Mouse (Mus musculus) cerebellum, postnatal 36 days (tissue): ENCODE data around the gene Exoc4.

Source experiments
- DNase-seq, 2 experiments: peaks; one replicate each; pipeline ENCODE4 v3.0.0; 2021 to 2022; ENCODE audit warnings: mixed read lengths in 2 of 2

The Exoc4 gene

DNA sequence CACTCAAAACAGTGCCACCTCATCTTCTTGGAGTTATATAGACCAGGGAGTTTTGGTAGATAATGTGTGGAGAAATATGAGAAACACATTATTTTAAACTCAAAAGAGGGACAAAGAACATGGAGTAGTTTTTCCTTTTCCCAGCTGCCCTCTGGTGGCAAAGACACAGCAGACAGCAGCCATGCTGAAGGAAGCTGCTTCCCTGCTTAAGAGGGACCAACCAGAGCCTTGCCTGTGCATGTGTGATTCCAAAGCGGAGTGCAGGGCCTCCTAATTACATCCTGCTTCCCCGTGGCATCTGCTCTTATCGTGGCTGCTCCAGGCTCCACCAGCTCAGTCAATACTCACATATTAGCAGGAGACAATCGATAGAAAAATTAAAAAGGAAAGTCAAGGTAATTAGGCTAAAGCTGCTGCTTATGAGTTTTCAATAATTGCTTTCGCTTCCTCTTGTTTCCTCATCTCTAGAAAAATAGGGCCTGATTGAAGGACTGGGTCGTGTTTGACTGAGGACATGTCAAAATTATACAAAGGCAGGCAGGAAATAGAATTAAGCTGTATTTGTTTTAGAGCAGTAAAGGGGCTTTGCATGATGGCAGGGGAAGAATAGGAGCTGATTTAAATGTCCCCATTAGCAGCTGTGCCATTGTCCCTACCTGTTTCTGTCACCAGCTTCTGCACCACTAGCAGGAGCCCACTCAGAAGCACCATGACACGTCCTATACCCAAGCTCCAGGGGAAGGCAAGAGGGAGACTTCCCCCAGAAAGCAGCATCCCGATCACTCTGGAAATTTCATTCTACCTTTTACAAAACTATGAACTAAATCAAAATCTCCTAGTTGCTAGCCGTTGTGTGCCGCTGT lies 433.1 kb downstream of the Exoc4 start:
- peak; percentile 41 to 51 for DNase-seq

DNA sequence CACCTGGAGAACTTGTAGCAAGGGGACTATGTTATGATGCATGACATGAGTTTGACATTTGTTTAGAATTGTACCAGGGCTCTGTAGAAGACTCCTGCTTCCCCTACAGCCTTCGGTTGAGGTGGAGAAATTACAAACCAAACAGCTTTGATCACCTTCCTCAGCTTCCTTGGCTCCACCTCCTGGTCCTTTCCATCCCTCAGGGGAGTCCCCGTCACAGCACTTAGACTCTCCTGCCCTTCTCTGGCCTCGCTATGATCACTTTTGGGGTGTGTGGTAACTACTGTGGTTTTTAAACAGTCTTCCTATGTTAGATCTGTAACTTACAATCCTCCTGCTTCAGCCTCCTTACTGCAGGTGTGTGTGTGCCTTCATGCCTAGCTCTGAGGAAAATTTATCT lies 434.6 kb downstream of the Exoc4 start:
- DNase-seq = no peak

DNA sequence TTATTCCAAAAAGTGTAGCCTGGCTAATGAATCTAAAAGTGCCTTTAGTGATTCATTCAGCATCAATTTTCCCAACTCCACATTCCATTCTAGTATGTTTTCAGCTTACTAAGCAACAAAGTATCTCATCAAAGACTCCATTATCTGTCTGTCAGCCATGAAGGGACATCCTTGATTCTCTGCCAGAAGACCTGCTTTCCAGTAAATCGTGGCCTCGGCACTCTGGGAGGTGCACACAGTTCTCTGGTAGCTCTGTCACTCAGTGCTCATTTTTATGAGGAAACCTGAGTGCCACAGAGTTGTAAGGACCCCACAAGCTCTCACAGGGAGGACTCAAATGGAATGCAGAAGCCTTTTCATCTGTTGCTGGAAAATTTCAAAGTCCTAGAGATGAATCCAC lies 436.4 kb downstream of the Exoc4 start:
- no peak for DNase-seq

DNA sequence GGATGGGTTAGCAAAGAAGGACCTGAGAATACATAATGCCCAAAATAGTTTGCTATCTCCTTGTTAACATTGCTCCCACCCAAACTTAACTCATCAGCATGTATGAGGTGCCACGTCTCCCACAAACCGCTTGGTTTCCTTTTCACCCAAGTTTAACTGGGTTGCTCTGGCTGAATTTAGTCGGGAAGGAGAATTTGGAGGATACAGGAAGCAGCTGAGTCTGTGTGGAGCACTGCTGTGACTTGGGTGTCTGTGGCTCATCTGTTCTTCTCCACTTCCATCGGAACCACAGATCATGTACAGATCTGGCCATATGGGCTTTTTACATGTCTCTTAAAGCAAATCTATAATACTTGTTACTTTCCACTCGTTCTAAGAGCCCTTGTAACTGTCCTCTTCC lies 441.7 kb downstream of the Exoc4 start:
- no peak for DNase-seq

DNA sequence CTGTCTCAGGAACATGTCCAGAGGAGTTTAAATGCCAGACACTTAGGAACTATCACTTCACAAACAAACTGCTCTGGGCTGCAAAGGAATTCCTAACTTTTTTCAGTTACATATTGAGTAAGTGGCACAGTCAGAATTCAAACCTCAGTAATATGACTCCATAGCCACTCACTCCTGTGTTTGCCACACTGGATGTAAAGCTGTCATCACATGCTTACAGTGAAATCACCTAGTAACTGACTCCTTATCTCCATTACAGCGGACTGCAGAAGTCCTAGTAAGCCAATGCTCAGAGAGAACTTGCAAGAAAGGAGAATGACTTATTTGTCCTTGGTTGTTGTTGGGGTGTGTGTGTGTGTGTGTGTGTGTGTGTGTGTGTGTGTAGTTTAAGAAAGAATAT lies 448.1 kb downstream of the Exoc4 start:
- no peak for DNase-seq

DNA sequence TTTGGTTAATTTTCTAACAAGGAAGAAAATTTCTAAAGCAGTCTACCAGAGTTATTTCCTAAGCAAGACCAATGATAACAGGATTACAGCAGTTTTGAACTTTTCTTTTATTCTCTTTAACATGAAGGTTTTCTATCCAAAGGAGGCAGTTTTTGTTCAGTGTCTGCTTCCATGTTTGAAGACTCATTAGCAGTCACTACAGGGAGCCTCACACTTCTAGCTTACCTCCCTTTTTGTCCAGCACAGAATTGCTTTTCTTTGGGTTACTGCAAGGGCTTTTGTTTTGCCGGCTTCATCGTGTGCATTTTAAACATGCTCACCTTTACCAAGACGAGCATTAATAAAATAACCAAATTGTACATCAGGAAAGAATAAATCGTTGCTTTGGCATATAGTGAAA lies 460.0 kb downstream of the Exoc4 start:
- DNase-seq = no peak

DNA sequence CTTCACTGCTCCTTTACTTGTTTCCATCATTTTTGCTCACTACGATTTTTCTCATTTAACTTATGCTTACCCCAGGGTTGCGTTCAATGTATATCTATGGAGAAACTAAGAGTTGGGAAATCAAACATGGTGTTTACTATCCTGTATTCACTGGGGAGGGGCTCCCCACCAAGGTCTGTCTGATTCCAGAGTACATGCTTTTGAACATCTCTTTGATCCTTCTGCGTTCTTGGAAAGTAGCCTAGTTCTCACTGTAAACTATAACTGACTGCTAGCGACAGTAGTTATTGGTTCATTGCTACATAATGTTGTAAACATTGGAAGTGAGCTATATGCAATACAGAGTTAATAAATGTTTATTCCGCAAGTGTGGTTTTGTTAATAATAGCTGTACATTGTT lies 460.5 kb downstream of the Exoc4 start:
- no peak for DNase-seq

DNA sequence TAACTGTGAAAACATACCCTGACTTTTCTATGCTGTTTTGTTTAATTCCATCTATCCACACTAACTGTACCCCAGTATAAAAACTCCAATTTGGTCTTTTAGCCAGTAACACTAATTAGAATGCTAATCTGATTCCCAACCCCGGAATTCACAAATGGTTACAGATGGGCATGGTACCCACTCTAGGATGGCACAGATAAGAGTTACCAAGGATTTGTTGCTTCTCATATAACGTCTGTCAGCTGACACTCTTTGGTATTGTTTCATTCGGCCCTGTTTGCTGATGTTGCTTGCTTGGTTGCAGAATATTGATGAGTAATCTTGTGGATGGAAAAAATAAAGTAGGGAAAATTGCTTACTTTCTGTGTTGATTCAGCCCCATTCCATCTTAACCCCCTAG lies 462.9 kb downstream of the Exoc4 start:
- DNase-seq = no peak

DNA sequence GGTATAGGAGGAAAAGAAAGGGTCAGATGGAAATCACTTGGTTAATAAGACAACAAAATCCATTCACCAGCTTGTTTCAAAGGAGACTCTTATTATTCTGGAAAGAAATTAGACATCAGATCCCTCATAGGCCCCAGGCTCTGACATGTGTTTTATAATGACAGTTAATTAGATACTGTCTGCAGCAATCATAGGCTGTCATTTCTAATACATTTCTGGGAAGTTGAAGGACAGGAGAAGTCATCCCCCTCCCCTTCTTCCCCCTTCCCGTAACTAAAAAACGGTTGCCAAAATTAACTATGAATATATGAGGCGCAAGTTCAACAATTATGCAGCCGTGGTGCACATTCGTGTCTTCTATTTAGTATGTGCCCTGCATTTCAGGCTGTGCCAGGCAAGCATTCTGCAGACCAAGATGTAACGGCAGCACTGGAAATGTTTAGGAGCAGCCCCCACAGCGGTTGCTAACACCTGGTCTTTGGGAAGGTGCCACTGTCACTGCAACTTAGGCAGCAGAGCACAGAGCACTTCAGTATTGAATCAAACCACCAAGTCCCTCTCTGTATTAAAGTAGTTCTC lies 463.7 kb downstream of the Exoc4 start:
- DNase-seq = no peak

DNA sequence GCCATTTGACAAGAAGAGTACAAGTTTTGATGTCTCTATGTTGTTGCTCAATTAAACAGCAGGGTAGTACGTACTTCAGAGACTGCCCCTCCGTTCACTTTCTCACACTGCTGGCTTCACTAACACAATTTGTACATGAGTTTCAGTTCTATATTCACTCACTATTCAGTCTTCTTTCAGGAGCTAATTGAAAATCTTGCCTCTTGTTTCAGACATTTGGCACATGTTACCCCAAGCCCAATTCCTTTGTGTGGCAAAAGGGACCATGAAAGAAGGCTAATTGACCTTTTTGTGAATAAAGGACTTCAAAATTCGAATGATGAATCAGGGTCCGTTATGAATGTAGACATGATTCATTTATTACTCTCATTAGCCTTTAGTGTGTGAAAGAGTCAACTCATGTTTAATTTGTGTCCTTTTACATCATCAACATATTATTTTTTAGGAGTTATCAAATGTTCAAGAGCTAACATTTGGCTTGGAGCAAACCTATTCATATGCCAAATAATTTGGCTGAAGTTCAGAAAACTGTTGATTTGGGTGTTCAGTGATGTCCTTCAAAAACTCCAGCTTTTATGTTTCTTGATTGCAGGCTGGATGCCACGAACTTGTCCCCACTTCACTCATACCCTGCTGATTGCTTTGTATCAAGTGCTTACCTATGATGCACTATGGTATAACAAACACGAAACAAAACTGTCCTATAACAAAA lies 467.5 kb downstream of the Exoc4 start:
- no peak for DNase-seq

DNA sequence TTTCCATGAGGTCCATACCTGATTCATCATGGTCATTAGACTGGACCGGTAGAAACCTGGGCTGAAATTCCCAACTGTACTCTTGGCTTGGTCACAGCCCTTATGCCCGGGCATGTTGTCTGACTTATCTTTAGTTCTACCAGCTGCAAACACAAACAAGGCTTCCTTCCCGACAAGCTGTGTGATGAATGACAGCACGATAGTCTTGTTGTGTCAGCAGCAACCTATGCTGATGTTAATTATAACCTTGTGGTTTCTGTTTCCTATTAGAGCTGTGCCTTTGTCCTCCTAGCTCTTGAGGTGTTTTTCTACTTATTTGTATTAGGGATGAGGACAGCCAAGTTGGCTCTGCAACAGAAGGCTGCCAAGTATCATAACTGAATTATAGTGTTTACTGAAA lies 472.3 kb downstream of the Exoc4 start:
- no peak for DNase-seq

DNA sequence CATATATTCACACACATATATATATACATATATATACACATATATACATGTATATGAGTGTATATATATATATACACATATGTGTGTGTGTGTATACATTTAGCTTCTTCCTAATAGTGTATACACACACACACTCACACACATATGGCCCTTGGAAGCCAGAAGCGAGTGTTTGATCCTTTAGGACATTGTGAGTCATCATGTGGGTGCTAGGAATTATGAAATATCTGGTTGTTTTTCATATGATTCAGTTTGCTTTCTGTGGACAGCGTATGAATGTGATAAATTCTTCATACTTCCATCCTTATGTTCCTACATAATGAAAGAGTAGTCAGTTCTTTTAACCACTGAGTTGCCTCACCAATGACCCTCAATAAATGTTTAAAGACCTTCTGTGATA lies 473.9 kb downstream of the Exoc4 start:
- DNase-seq = no peak

DNA sequence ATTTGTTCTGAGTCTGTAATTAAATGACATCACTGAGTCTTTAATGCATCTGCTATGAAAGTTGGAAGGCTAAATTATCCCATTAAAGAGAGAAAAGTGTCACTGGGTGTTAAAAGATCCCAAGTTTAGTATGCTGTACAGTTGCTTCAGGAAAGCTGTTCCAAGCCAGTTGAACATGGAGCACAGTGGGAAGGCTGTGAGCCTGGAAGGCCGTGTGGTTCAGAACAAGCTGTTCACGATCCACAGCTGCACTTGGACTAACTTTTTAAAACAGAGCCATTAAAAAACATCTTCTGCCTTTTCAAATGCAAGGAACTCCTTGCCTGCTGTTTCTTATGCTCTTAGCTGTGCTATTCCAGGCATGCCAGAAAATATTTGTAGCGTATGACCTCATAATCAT lies 475.7 kb downstream of the Exoc4 start:
- no peak for DNase-seq

DNA sequence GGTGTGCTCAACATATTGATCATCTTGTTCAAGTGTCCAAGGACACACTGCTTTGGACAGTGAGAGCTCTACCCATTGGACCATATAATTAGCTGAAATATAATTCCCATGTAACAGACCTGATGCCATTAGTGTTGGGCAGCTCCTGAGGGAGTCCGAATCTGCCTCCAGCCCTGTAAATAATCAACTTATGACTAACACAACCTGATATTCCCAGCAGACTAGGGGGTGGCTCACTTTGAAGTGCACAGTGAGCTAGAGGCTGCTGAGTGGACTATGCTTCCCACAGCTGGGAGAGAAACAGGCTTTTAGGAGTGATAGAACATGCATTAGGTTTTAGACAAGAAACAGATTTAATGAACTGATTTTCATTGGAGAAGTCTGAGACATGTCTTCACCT lies 478.4 kb downstream of the Exoc4 start:
- DNase-seq = no peak

DNA sequence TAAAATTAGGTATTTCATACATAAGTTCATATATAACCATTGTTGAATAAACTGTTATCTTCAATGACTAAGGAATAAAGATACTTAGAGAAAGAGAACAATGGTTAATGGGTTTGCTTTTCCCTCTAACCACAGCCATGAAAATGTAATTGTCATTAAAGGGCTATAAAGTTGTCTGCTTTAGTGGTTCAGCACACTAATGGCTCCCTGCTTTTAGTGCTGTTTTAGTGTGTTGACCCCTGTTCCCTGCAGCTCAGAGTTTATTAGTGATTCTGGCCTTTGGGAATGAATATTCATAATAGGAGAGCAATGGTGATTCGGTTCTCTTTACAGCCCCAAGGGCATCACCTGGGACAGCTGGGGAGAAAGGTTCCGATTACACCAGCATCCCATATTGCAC lies 483.3 kb downstream of the Exoc4 start:
- DNase-seq = no peak

DNA sequence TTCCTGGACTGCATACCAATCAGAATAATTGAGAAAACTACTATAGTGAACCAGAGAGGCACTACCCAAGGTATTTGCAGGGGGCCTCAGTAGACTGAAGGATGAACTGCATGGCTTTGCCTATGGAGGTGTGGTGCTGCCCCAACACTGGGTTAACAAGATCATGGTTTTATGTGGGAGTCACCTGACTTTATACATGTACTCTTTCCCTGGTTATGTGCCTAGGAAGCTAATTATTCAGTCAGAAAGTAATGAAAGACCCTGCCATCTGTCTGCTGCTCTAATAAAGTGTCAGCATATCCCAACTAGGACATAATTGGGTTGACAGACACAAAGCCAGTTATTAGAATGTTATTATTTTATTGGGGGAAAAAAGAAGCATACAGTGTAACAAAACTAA lies 484.7 kb downstream of the Exoc4 start:
- no peak for DNase-seq

DNA sequence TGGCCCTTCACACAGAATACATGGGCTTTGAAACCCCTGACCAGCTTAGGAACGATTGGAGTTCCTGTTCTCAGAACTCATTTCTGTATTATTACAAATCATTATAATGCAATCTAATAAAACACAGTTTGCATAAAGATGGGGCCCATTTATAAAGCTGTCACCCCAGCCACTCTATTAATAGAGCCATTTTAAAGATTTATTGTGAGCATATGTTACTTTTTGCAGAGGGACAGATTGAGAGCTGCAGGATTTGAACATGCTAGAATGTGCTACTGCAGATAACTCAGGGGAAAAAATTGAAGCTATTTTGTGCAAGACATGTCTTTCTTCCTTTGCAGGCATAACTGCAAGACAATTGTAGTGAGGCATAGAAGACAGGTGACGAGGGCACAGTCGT lies 485.1 kb downstream of the Exoc4 start:
- no peak for DNase-seq

DNA sequence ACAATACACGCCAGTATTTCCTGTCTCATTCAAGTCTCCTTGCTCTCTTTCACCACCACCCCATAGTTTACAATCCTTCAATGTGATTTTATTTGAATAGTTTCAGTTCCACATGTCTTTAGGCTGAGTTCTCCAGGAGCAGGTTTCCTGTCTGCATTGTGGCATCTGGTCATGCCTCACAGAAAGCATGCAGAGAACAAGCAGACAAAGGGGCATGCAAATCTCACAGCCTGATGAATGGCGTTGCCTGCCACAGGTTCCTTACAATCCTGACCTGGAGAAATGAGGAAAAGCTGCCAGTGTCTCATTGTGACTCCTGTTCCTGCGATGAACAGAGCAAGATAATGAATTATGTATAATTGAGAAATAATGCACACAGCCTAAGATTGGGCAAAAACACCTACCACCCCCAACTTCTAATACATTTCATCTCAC lies 490.0 kb downstream of the Exoc4 start:
- no peak for DNase-seq

DNA sequence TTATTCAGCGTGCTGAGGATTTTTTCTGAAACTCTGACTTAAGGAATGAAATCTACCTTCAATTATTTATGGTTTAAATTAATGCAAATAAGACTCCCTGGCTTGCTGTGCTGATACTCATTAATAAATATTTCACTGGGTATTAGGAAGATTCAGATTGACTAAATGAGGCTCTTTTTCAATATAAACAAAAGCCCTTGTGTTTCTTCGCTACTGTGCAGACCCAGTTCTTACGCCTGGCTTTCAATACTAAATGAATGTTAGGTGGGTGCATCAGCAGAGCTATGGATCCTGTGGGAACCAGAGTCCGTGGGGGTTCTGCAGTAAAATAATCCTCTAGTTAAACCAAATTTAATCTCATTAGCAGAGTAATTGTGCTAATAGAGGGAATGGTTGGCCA lies 490.4 kb downstream of the Exoc4 start:
- no peak for DNase-seq

DNA sequence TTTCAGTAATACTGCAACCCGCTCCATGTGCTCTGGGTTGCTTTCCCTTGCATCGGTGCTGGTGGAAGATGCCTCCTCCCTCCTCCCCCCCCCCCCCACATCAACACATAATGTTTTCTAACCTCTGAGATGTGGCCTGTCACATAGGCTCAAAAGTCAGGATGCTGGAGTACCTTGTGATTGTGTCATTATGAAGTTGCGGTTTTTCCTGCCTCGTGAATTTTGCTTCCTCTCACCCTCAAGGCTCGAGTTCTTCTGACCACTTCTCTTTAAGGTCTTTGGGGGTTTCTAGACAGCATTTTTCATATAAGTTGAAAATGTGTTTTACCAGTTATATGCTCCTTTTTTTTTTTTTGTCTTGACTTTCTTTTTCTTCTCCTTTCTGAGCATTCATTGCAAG lies 507.1 kb downstream of the Exoc4 start:
- no peak for DNase-seq

DNA sequence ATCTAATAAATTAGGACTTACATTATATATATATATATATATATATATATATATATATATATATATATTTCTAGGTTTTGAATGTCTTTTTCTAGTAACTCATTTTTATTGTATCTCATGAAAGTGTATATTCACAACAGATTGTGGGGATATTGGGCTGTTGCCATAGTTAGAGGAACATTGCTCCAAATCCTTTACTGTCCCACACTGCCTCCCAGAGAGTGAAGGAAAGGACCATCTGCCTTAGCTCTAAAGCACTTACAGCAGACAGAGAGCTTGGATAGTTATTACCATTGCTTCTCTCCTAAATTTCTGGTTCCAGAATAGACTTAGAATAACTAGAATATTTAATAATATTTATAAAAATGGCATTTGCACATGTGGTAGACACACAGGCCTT lies 512.7 kb downstream of the Exoc4 start:
- DNase-seq = peak in 1 of 2 experiments; percentile 36

DNA sequence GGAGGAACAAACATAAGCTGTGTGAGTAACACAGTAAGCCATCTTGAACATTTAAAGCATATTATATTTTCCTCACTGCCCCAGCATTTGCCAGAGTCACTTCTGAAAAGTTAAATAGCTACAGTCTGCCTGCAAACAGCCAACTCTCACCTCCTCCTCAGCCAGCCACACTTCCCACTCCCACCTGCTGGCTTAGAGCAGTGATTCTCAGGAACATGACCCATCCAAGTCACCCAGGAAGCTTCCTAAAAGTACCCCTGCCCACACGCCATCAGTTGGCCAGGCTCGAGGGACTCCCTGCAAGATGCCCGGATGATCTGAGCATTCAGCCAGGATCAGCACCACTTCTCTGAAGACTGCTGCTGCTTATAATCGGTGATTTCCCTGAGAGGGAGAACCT lies 514.4 kb downstream of the Exoc4 start:
- DNase-seq = peak in 1 of 2 experiments; percentile 21

DNA sequence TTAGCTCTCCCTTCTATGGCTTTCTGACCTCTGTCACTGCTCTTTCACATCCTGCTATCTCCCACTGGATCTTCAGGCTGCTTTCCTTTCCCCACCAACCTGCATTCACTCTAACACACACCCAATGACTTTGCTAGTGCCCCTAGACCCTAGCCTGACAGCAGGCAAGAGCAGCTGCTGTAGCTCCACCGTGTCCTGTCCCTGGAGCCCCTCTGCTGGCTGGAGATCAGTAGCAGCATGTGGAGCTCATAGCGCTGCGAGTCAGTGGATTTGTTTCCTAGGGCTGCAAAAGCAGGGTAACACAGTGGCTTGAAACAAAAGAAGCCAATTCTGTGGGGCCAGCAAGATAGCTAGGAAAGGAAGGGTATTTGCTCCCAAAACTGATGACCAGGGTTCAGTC lies 515.1 kb downstream of the Exoc4 start:
- peak in 1 of 2 experiments; percentile 16 for DNase-seq

DNA sequence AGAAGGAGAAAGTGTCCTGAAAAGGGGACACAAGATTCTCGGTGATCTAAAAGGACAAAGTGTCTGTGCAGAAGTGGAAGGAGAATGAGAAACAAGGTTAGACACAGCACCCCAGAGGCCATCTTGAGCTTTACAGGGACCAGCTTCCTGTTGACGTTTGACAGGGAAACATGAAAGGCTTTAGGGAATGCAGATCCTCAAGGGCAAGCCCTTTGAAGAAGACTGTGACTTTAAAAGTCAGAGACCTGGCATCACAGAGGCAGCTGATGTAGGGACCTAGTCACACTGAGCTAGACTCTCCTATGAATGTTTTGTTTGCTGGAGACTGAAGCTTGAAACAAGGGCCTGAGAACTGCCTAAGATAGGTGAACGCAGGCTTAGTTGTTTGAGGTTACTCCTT lies 520.4 kb downstream of the Exoc4 start:
- no peak for DNase-seq
